Mouse (Mus musculus) cerebral cortex, adult 2 months (tissue): ENCODE measurements around the gene Gm6710.

Source experiments
- WGBS: fragments of 180-500 bp; shearing (Covaris S2); methylation state at CpG from one replicate; pipeline ENCODE4 v1.1.7; 2018; 5-methylcytosine and 5-hydroxymethylcytosine counted together

Gene Gm6710

DNA sequence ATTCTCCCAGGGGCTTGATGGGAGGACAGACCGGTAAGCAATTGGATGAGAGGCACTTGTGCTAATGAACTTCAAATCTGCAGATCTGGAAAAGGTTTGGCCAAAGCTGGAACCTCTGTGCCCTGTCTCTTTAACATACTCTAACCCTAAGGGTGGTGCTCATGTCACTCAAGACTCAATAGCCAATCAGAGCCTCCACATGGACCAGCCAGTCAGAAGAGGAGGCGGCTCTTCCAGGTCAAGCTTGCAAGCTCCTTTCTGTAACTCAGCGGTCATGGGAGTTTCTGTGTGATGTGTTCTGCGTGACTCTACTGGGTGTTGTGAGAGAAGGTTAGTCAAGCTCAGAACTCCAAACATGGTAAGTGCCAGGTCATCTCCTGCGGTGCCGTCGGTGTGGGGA lies at the start of gene Gm6710:
Gene Gm6710, plus strand, starts transcription at position 196 of the 400 bp plus-strand sequence.
- WGBS = no CpG with 5 or more reads among the region's 7 CpGs
